Mouse (Mus musculus) stomach, postnatal 0 days (tissue): ENCODE measurements around the gene Mrs2. TPM values are rescaled to one million over a fixed set of nuclear protein-coding genes. Genes with fewer than 3 reads are reported as not detected.
A peak's percentile ranks its signal among the peaks of the same experiment; 100 is the strongest.

Source experiments
- ATAC-seq: fragments of 200-750 bp; cut with Nextera tagmentation; 2 replicates; pipeline ENCODE4 v1.8.0; 2017; ENCODE audit not compliant: low FRiP score, low TSS enrichment
- DNase-seq: peaks from one replicate; pipeline ENCODE4 v3.0.0-alpha.2; 2016; ENCODE audit warnings: low spot score
- H3K27ac ChIP-seq: fragments of 300-500 bp; sonication (generic); replicated peaks from 2 replicates; pipeline ENCODE4 v1.5.1; 2014; ENCODE audit warnings: mild to moderate bottlenecking, control low read depth
- H3K27me3 ChIP-seq: fragments of 300-500 bp; sonication (generic); 2 replicates; pipeline ENCODE4 v1.6.1; 2014; ENCODE audit warnings: low read length; ENCODE audit not compliant: control insufficient read depth, insufficient read depth
- H3K36me3 ChIP-seq: fragments of 300-500 bp; sonication (generic); 2 replicates; pipeline ENCODE4 v1.6.1; 2014; ENCODE audit warnings: low read length, mixed read lengths; ENCODE audit not compliant: control insufficient read depth, insufficient read depth
- H3K4me1 ChIP-seq: fragments of 300-500 bp; sonication (generic); replicated peaks from 2 replicates; pipeline ENCODE4 v1.6.1; 2014; ENCODE audit warnings: antibody characterized with exemption; ENCODE audit not compliant: control insufficient read depth, insufficient read depth
- H3K4me2 ChIP-seq: fragments of 300-500 bp; sonication (generic); replicated peaks from 2 replicates; pipeline ENCODE4 v1.6.1; 2014; ENCODE audit warnings: low read depth, mild to moderate bottlenecking, control low read depth, moderate library complexity
- H3K4me3 ChIP-seq: fragments of 300-500 bp; sonication (generic); 2 replicates; pipeline ENCODE4 v1.5.1; 2014; ENCODE audit warnings: low read depth, low read length, control low read depth
- H3K9ac ChIP-seq: fragments of 300-500 bp; sonication (generic); 2 replicates; pipeline ENCODE4 v1.6.1; 2014; ENCODE audit warnings: mild to moderate bottlenecking, low read length, control low read depth, mixed read lengths
- H3K9me3 ChIP-seq: fragments of 300-500 bp; sonication (generic); 2 replicates; pipeline ENCODE4 v1.6.1; 2016; ENCODE audit warnings: low read length; ENCODE audit not compliant: control insufficient read depth
- CTCF ChIP-seq: IDR thresholded peaks from 2 replicates; pipeline ENCODE4 v1.5.1; 2016; ENCODE audit warnings: antibody characterized with exemption, low read depth, mild to moderate bottlenecking, moderate library complexity
- EP300 ChIP-seq: optimal IDR thresholded peaks from 2 replicates; pipeline ENCODE3; 2016; ENCODE audit warnings: antibody characterized with exemption
- WGBS: fragments of 180-500 bp; shearing (Covaris S2); extraction: QIAGEN DNeasy Blood & Tissue Kit; methylation state at CpG from one replicate; pipeline ENCODE4 v1.1.7; 2014; 5-methylcytosine and 5-hydroxymethylcytosine counted together
- polyA plus RNA-seq: library from polyadenylated mRNA; unstranded; fragments of >200 nt; fragmentation: Nextera tagmentation; extraction: Ambion mirVana; gene quantifications from 2 replicates; pipeline ENCODE4 v1.2.1, GENCODE M21; 2015

Gene Mrs2
- polyA plus RNA-seq, 1 experiment from 2014 or later = 13.9 TPM

DNA sequence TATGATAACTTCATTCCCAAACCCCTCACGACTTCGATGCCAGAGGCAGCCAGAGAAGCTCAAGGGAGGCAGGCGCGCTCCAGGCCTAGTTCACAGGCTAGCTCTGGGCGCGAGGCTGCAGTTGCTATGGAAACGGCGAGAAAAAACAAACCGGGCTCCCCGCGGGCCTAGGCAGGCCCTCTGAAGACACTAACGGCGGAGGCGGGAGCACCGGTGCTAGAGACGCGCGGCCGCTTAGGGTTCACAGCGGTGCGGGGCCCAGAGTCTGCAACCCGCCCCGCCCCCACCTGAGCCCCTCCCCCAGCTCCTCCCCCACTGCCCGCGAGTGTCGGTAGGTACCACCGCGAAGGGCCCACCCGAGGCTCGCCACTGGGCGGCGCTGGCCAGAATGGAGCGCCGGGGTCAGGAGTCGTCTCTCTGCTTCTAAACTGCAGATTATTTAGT, 35.0 kb upstream of the Mrs2 start:
- DNase-seq (peak; percentile 44), ATAC-seq (peak; percentile 56; the same call in 1 of the 2 replicates)
- H3K4me3 ChIP-seq = peak overlapping the region; percentile 45
- peaks cover 4% of the 10 kb centered on the region for H3K4me1 ChIP-seq
- TF ChIP-seq CTCF = peak; percentile 52
- no peak for TF ChIP-seq EP300
- H3K9ac ChIP-seq = peak overlapping the region; percentile 38
- WGBS = 1% methylated on average over 35 of the region's 35 CpGs
- no peaks in the 10 kb centered on the region for H3K9me3 ChIP-seq
- H3K4me2 ChIP-seq = peak overlapping the region; percentile 77
- no peak overlapping the region for H3K27ac ChIP-seq
- no peaks in the 10 kb centered on the region for H3K36me3 ChIP-seq
- peaks cover 4% of the 10 kb centered on the region; the same call in 1 of the 2 replicates for H3K27me3 ChIP-seq

- no peaks in the 10 kb centered on the region for H3K9me3 ChIP-seq
- no peak overlapping the region for H3K27ac ChIP-seq
- peaks cover 4% of the 10 kb centered on the region for H3K4me1 ChIP-seq
- H3K36me3 ChIP-seq = no peaks in the 10 kb centered on the region
- no peak overlapping the region for H3K4me3 ChIP-seq
- DNase-seq (no peak), ATAC-seq (no peak)
- H3K27me3 ChIP-seq = peaks cover 4% of the 10 kb centered on the region; the same call in 1 of the 2 replicates
- WGBS = 72% methylated on average over 5 of the region's 5 CpGs
- TF ChIP-seq EP300 (no peak), CTCF (no peak)
- no peak overlapping the region for H3K9ac ChIP-seq
- no peak overlapping the region for H3K4me2 ChIP-seq
Observed at GRCm38 (mm10) chr13:25052671-25053070, 32.5 kb upstream of the Mrs2 start.

GRCm38 (mm10) chr13:25039488-25039887, 19.3 kb upstream of the Mrs2 start:
- Histone ChIP-seq H3K27ac (no peak overlapping the region), H3K4me2 (no peak overlapping the region), H3K4me3 (no peak overlapping the region), H3K9me3 (no peaks in the 10 kb centered on the region), H3K4me1 (no peaks in the 10 kb centered on the region), H3K27me3 (no peaks in the 10 kb centered on the region), H3K36me3 (no peaks in the 10 kb centered on the region), H3K9ac (no peak overlapping the region)
- 77% methylated on average over 2 of the region's 2 CpGs for WGBS
- TF ChIP-seq CTCF = no peak
- TF ChIP-seq EP300 = no peak
- no peak for ATAC-seq
- no peak for DNase-seq

- H3K9ac ChIP-seq = no peak overlapping the region
- ATAC-seq (no peak), DNase-seq (no peak)
- no peak overlapping the region for H3K4me3 ChIP-seq
- no peak for TF ChIP-seq EP300
- TF ChIP-seq CTCF = peak; percentile 14; the same call in 1 of the 2 replicates
- H3K27ac ChIP-seq = no peak overlapping the region
- no peaks in the 10 kb centered on the region for H3K36me3 ChIP-seq
- no peaks in the 10 kb centered on the region for H3K27me3 ChIP-seq
- H3K4me2 ChIP-seq = no peak overlapping the region
- 91% methylated on average over 3 of the region's 3 CpGs for WGBS
- no peaks in the 10 kb centered on the region for H3K9me3 ChIP-seq
- H3K4me1 ChIP-seq = no peaks in the 10 kb centered on the region
Observed at GRCm38 (mm10) chr13:25027114-25027425, 6.9 kb upstream of the Mrs2 start.

DNA sequence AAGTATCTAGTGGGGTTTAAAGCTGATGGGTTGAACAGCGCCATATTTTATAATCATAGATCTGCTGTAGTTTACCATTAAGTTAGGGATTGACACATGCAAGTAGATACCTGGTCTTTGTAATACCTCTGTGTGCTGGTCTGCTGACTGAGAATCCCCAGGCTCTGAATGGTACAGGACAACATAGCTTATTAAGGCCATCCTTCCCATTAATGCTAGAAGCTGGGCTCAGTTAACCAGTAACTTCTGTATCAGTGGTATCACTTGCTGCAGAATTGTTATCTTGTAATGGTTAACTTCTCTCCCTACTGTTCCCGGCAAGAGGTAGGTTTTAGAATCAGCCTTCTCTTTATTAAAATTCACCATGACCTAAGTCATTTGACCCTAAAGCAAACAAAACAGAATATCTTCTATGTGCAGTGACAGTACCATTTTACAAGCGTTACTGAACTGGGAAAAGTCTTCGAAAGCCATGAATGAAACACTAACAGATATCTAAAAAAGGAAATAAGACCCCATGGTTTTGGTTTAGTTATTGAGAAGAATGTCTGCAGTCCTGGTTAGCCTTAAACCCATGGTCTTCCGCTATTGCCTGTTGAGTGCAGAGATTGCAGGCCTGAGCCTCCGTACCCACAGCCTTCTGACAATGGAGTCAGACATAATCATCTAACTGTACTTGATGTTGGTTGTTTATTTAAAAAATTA, 6.4 kb upstream of the Mrs2 start:
- no peak overlapping the region for H3K9ac ChIP-seq
- ATAC-seq = no peak
- no peak overlapping the region for H3K27ac ChIP-seq
- 71% methylated on average over 6 of the region's 6 CpGs for WGBS
- H3K4me3 ChIP-seq = no peak overlapping the region
- H3K27me3 ChIP-seq = no peaks in the 10 kb centered on the region
- TF ChIP-seq EP300 (no peak), CTCF (no peak)
- no peak for DNase-seq
- no peaks in the 10 kb centered on the region for H3K4me1 ChIP-seq
- no peaks in the 10 kb centered on the region for H3K9me3 ChIP-seq
- H3K36me3 ChIP-seq = no peaks in the 10 kb centered on the region
- no peak overlapping the region for H3K4me2 ChIP-seq

DNA sequence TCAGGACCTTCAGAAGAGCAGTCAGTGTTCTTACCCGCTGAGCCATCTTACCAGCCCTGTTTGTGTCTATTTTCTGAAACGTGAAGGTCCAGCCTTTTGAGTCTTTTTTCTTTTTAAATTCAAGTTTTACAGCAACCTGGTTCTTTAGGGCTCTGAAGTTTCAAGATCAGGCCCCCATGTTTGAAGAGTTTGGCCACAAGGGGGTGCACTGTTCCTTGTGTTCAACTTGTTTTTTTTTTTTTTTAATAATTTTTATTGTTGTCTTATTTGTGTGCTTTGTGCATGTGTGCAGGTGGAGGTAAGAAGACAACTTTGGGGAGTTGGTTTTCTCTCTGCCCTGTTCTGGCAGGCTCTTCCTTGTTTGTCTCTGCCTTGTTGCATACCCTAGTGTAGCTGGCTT, 4.5 kb upstream of the Mrs2 start:
- Histone ChIP-seq H3K4me2 (no peak overlapping the region), H3K4me3 (no peak overlapping the region), H3K36me3 (no peaks in the 10 kb centered on the region), H3K9me3 (no peaks in the 10 kb centered on the region), H3K27me3 (no peaks in the 10 kb centered on the region), H3K27ac (no peak overlapping the region), H3K4me1 (no peaks in the 10 kb centered on the region), H3K9ac (no peak overlapping the region)
- DNase-seq (peak; percentile 51), ATAC-seq (no peak)
- 24% methylated on average over 2 of the region's 2 CpGs for WGBS
- TF ChIP-seq EP300 = no peak
- TF ChIP-seq CTCF = peak; percentile 68
